ENCODE assay signal across 8 mouse cellular contexts in genomic region chr19:6277661-6278438, GRCm38 (mm10). TPM values are rescaled to one million over a fixed set of nuclear protein-coding genes. Genes with fewer than 3 reads are reported as not detected.
DNase-seq lines count a peak whose midpoint lies in the region; ATAC-seq and TF ChIP-seq lines count a peak whose summit lies in the region.

No protein-coding gene starts in this region.

- no peak for TF ChIP-seq CTCF in small intestine, adult 2 months (IDR thresholded peaks at IDR 0.05; ENCODE audit: extremely low read depth, insufficient read length, insufficient replicate concordance, low read depth, low read length)

- peaks cover 50% of the 10 kb centered on the region for H3K4me1 ChIP-seq in embryonic facial prominence, embryonic 10.5 days
- H3K4me1 ChIP-seq in heart, embryonic 10.5 days: peaks cover 58% of the 10 kb centered on the region
- peaks cover 45% of the 10 kb centered on the region for H3K4me1 ChIP-seq in kidney, embryonic 16.5 days (ENCODE audit: insufficient read depth, low read length)
- peaks cover 33% of the 10 kb centered on the region for H3K4me1 ChIP-seq in small intestine, adult 2 months (ENCODE audit: control insufficient read depth, insufficient read depth, insufficient read length, low read length)

- no peaks in the 10 kb centered on the region for H3K9me3 ChIP-seq in embryonic facial prominence, embryonic 10.5 days
- H3K9me3 ChIP-seq in heart, embryonic 10.5 days: no peaks in the 10 kb centered on the region
- no peaks in the 10 kb centered on the region for H3K9me3 ChIP-seq in kidney, embryonic 16.5 days (ENCODE audit: low read length)

- WGBS in embryonic facial prominence, embryonic 10.5 days: 5% methylated on average over 10 of the region's 10 CpGs
- 2% methylated on average over 10 of the region's 10 CpGs for WGBS in heart, embryonic 10.5 days
- 3% methylated on average over 10 of the region's 10 CpGs for WGBS in kidney, embryonic 16.5 days
- 18% methylated on average over 10 of the region's 10 CpGs for WGBS in macrophage (ENCODE audit: missing documents)
- 6% methylated on average over 10 of the region's 10 CpGs for WGBS in small intestine, adult 2 months

- H3K4me2 ChIP-seq in kidney, embryonic 16.5 days (replicated peaks; ENCODE audit: low read depth, low read length): peak overlapping the region; percentile 97

- peak; percentile 58 for DNase-seq in cerebellum, adult 8-10 months
- no peak for DNase-seq in cerebellum, adult 9-10 months
- peak; percentile 56 for DNase-seq in embryonic facial prominence, embryonic 10.5 days (ENCODE audit: low spot score)
- DNase-seq in heart, embryonic 10.5 days (ENCODE audit: low spot score): peak; percentile 89
- DNase-seq in layer of hippocampus, postnatal 14 days (ENCODE audit: low spot score in 2 of 2): no peak

- H3K4me3 ChIP-seq in embryonic facial prominence, embryonic 10.5 days: peak overlapping the region; percentile 87
- H3K4me3 ChIP-seq in heart, embryonic 10.5 days: peak overlapping the region; percentile 89
- H3K4me3 ChIP-seq in kidney, embryonic 16.5 days (ENCODE audit: low read length): peak overlapping the region; percentile 83
- peak overlapping the region; percentile 83 for H3K4me3 ChIP-seq in macrophage (ENCODE audit: inconsistent target)
- H3K4me3 ChIP-seq in small intestine, adult 2 months (ENCODE audit: low read depth, low read length): peak overlapping the region; percentile 91

- ATAC-seq in kidney, embryonic 16.5 days (ENCODE audit: low FRiP score, low TSS enrichment): peak; percentile 55

- H3K27me3 ChIP-seq in embryonic facial prominence, embryonic 10.5 days (replicated peaks; ENCODE audit: low read depth, poor library complexity, severe bottlenecking): no peaks in the 10 kb centered on the region
- H3K27me3 ChIP-seq in heart, embryonic 10.5 days (ENCODE audit: insufficient read depth, poor library complexity, severe bottlenecking): no peaks in the 10 kb centered on the region
- H3K27me3 ChIP-seq in kidney, embryonic 16.5 days (ENCODE audit: insufficient read depth, low read length): no peaks in the 10 kb centered on the region
- no peaks in the 10 kb centered on the region for H3K27me3 ChIP-seq in small intestine, adult 2 months (ENCODE audit: control insufficient read depth, insufficient read depth, low read length)

- peak overlapping the region; percentile 83 for H3K9ac ChIP-seq in kidney, embryonic 16.5 days (replicated peaks; ENCODE audit: low read length)

- H3K27ac ChIP-seq in embryonic facial prominence, embryonic 10.5 days (replicated peaks): peak overlapping the region; percentile 87
- peak overlapping the region; percentile 91 for H3K27ac ChIP-seq in heart, embryonic 10.5 days
- peak overlapping the region; percentile 85 for H3K27ac ChIP-seq in kidney, embryonic 16.5 days (ENCODE audit: low read length)
- peak overlapping the region; percentile 82 for H3K27ac ChIP-seq in macrophage
- peak overlapping the region; percentile 88 for H3K27ac ChIP-seq in small intestine, adult 2 months (ENCODE audit: insufficient read depth, low read depth, low read length)

- peak; percentile 58; the same call in 1 of the 2 replicates for TF ChIP-seq POLR2A in small intestine, adult 2 months (IDR thresholded peaks at IDR 0.05; ENCODE audit: low read depth, low read length)

- peaks cover 60% of the 10 kb centered on the region for H3K79me2 ChIP-seq in macrophage (ENCODE audit: inconsistent target)

- H3K36me3 ChIP-seq in embryonic facial prominence, embryonic 10.5 days (replicated peaks): peaks cover 44% of the 10 kb centered on the region
- H3K36me3 ChIP-seq in heart, embryonic 10.5 days: peaks cover 36% of the 10 kb centered on the region
- peaks cover 17% of the 10 kb centered on the region for H3K36me3 ChIP-seq in kidney, embryonic 16.5 days (ENCODE audit: insufficient read depth, low read length)
- H3K36me3 ChIP-seq in macrophage (ENCODE audit: inconsistent target): peaks cover 21% of the 10 kb centered on the region; the same call in 1 of the 2 replicates
- peaks cover 34% of the 10 kb centered on the region for H3K36me3 ChIP-seq in small intestine, adult 2 months (ENCODE audit: control insufficient read depth, insufficient read depth, low read length)

RNA-seq across cellular contexts. Expression of gene Ehd1, which starts 1.3 kb away (rescaled TPM):
- 81.8 and 83.5 TPM in 2 replicates for polyA plus RNA-seq in embryonic facial prominence, embryonic 10.5 days (2016; fragmentation: Nextera tagmentation; extraction: Ambion mirVana)
- polyA plus RNA-seq in heart, embryonic 10.5 days (2016; fragmentation: Nextera tagmentation; extraction: Ambion mirVana): 89.6 and 101 TPM in 2 replicates
- 84.2 and 89.5 TPM in 2 replicates for polyA plus RNA-seq in kidney, embryonic 16.5 days (2015; fragmentation: Nextera tagmentation; extraction: Ambion mirVana)
- 1,000 to 10,000 TPM in 4 of 26 experiments, 100 to 1,000 TPM in 20, 10 to 100 TPM in 2; 36.6 to 1,396 (median 780) TPM for total RNA-seq in macrophage (2018; cell fraction: chromatin; rRNA removed)
- total RNA-seq in macrophage (2018; cell fraction: cytosol; rRNA removed): 100 to 1,000 TPM in 20 of 26 experiments, 10 to 100 TPM in 6; 47.9 to 723 (median 253) TPM
- total RNA-seq in macrophage (2018; cell fraction: nucleus; rRNA removed): 1,000 to 10,000 TPM in 5 of 26 experiments, 100 to 1,000 TPM in 20, 10 to 100 TPM in 1; 56.7 to 1,172 (median 683) TPM
- polyA plus RNA-seq in macrophage (2018): 42.9 to 146 TPM (median 81.6 TPM) in 3 replicates
- polyA plus RNA-seq in small intestine, adult 2 months (2012; rRNA removed): 315 and 714 TPM in 2 replicates
- total RNA-seq in layer of hippocampus, postnatal 14 days (2021): 10 to 100 TPM; 68.8 to 79.0 TPM

RNA-seq across cellular contexts. Expression of gene Cdc42bpg, which starts 28.4 kb away (rescaled TPM):
- polyA plus RNA-seq in embryonic facial prominence, embryonic 10.5 days (2016; fragmentation: Nextera tagmentation; extraction: Ambion mirVana): 0.12 and 0.39 TPM in 2 replicates
- 0.33 and 0.38 TPM in 2 replicates for polyA plus RNA-seq in heart, embryonic 10.5 days (2016; fragmentation: Nextera tagmentation; extraction: Ambion mirVana)
- polyA plus RNA-seq in kidney, embryonic 16.5 days (2015; fragmentation: Nextera tagmentation; extraction: Ambion mirVana): 0.80 and 1.5 TPM in 2 replicates
- total RNA-seq in macrophage (2018; cell fraction: chromatin; rRNA removed): 10 to 100 TPM in 23 of 26 experiments, 1 to 10 TPM in 3; 7.2 to 46.1 (median 15.0) TPM
- 1 to 10 TPM; 2.1 to 4.4 (median 3.3) TPM for total RNA-seq in macrophage (2018; cell fraction: cytosol; rRNA removed)
- total RNA-seq in macrophage (2018; cell fraction: nucleus; rRNA removed): 10 to 100 TPM in 8 of 26 experiments, 1 to 10 TPM in 18; 5.7 to 31.4 (median 9.1) TPM
- 1.3 to 3.5 TPM (median 2.8 TPM) in 3 replicates for polyA plus RNA-seq in macrophage (2018)
- 26.0 and 53.2 TPM in 2 replicates for polyA plus RNA-seq in small intestine, adult 2 months (2012; rRNA removed)
- 1 to 10 TPM; 4.9 to 5.6 TPM for total RNA-seq in layer of hippocampus, postnatal 14 days (2021)

RNA-seq across cellular contexts. Expression of gene Atg2a, which starts 36.4 kb away (rescaled TPM):
- polyA plus RNA-seq in embryonic facial prominence, embryonic 10.5 days (2016; fragmentation: Nextera tagmentation; extraction: Ambion mirVana): 12.5 and 13.6 TPM in 2 replicates
- polyA plus RNA-seq in heart, embryonic 10.5 days (2016; fragmentation: Nextera tagmentation; extraction: Ambion mirVana): 10.8 and 11.6 TPM in 2 replicates
- 12.1 and 13.1 TPM in 2 replicates for polyA plus RNA-seq in kidney, embryonic 16.5 days (2015; fragmentation: Nextera tagmentation; extraction: Ambion mirVana)
- total RNA-seq in macrophage (2018; cell fraction: chromatin; rRNA removed): 100 to 1,000 TPM in 4 of 26 experiments, 10 to 100 TPM in 22; 17.5 to 129 (median 52.1) TPM
- total RNA-seq in macrophage (2018; cell fraction: cytosol; rRNA removed): 10 to 100 TPM in 23 of 26 experiments, 1 to 10 TPM in 3; 8.3 to 21.6 (median 12.5) TPM
- total RNA-seq in macrophage (2018; cell fraction: nucleus; rRNA removed): 10 to 100 TPM; 14.1 to 89.1 (median 25.2) TPM
- 8.9 to 17.0 TPM (median 9.9 TPM) in 3 replicates for polyA plus RNA-seq in macrophage (2018)
- polyA plus RNA-seq in small intestine, adult 2 months (2012; rRNA removed): 37.0 and 68.8 TPM in 2 replicates
- 10 to 100 TPM; 35.9 to 38.2 TPM for total RNA-seq in layer of hippocampus, postnatal 14 days (2021)

RNA-seq across cellular contexts. Expression of gene Ppp2r5b, which starts 42.2 kb away (rescaled TPM):
- polyA plus RNA-seq in embryonic facial prominence, embryonic 10.5 days (2016; fragmentation: Nextera tagmentation; extraction: Ambion mirVana): 25.5 and 26.3 TPM in 2 replicates
- 21.2 and 25.7 TPM in 2 replicates for polyA plus RNA-seq in heart, embryonic 10.5 days (2016; fragmentation: Nextera tagmentation; extraction: Ambion mirVana)
- 27.5 and 31.0 TPM in 2 replicates for polyA plus RNA-seq in kidney, embryonic 16.5 days (2015; fragmentation: Nextera tagmentation; extraction: Ambion mirVana)
- total RNA-seq in macrophage (2018; cell fraction: chromatin; rRNA removed): 10 to 100 TPM; 11.5 to 64.1 (median 27.1) TPM
- 10 to 100 TPM; 12.1 to 21.9 (median 17.3) TPM for total RNA-seq in macrophage (2018; cell fraction: cytosol; rRNA removed)
- 10 to 100 TPM in 25 of 26 experiments, 1 to 10 TPM in 1; 9.2 to 51.7 (median 18.5) TPM for total RNA-seq in macrophage (2018; cell fraction: nucleus; rRNA removed)
- polyA plus RNA-seq in macrophage (2018): 11.2 to 16.0 TPM (median 14.6 TPM) in 3 replicates
- 64.2 and 112 TPM in 2 replicates for polyA plus RNA-seq in small intestine, adult 2 months (2012; rRNA removed)
- 100 to 1,000 TPM; 158 to 170 TPM for total RNA-seq in layer of hippocampus, postnatal 14 days (2021)

RNA-seq across cellular contexts. Expression of gene Gpha2, which starts 51.7 kb away (rescaled TPM):
- 0.98 and 1.3 TPM in 2 replicates for polyA plus RNA-seq in embryonic facial prominence, embryonic 10.5 days (2016; fragmentation: Nextera tagmentation; extraction: Ambion mirVana)
- polyA plus RNA-seq in heart, embryonic 10.5 days (2016; fragmentation: Nextera tagmentation; extraction: Ambion mirVana): 0.24 TPM in 1 of 2 replicates, not detected in the other
- polyA plus RNA-seq in kidney, embryonic 16.5 days (2015; fragmentation: Nextera tagmentation; extraction: Ambion mirVana): 0.73 and 1.4 TPM in 2 replicates
- 1 to 10 TPM in 8 of 26 experiments, under 1 TPM in 1, not detected in 17; 0.97 to 2.7 (median 1.6) TPM for total RNA-seq in macrophage (2018; cell fraction: chromatin; rRNA removed)
- total RNA-seq in macrophage (2018; cell fraction: cytosol; rRNA removed): not detected
- total RNA-seq in macrophage (2018; cell fraction: nucleus; rRNA removed): 1 to 10 TPM in 7 of 26 experiments, under 1 TPM in 1, not detected in 18; 0.82 to 2.5 (median 1.7) TPM
- not detected in 3 replicates for polyA plus RNA-seq in macrophage (2018)
- 0.74 TPM in 1 of 2 replicates, not detected in the other for polyA plus RNA-seq in small intestine, adult 2 months (2012; rRNA removed)
- not detected for total RNA-seq in layer of hippocampus, postnatal 14 days (2021)

Comparison
In these comparisons a context has a peak if more than half of its experiments do, and no peak if none do; other contexts are left out.
1. DNase-seq: peak in cerebellum, adult 8-10 months (single experiment), embryonic facial prominence, embryonic 10.5 days (single experiment) and heart, embryonic 10.5 days (single experiment); none in cerebellum, adult 9-10 months (single experiment) and layer of hippocampus, postnatal 14 days (0 of 2).
2. Peak in every context shown above with its lines, with median percentiles within 50 percentile points of each other: H3K27ac ChIP-seq and H3K4me3 ChIP-seq.